Mouse (Mus musculus) cerebellum, postnatal 36 days (tissue): ENCODE data around the gene Metap1d.
A peak's percentile ranks its signal among the peaks of the same experiment; 100 is the strongest.

ENCODE experiments used
- DNase-seq, 2 experiments: peaks; one replicate each; pipeline ENCODE4 v3.0.0; 2021 to 2022; ENCODE audit warnings: mixed read lengths in 2 of 2

Metap1d gene

DNA sequence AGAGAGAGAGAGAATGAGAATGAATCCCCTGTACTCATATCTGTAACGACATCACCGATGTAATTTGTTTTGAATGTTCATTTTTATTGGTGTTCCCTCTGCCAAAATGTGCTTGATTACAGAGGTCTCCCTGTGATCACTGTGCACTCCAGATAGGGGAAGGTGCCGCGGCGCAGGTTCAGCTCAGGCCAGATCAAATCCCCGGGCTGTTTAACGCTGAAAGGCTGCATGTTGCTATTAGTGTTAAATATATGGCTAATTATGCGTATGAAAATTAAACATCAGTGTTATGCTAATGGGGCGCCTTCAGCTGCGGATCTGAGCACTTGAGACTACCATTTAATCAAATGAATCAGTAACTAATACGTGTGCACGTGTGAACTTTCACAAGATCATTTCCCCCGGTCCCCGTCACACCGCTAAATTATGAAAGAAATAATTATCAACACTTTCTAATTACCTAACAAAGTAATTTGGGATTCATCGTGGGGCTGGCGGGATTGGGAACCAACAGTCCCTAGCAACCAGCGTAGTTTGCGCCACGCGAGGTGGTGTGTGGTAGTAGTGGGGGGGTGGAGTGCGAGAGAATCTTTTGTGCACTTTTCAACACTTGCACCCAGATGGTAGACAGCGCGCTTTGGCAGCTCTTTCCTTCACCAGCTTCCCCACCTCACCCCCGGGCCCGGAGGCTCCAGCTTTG lies 75.1 kb downstream of the Metap1d start, which contains the start of gene Dlx1:
Gene Dlx1, plus strand, starts transcription at position 100 of the 700 bp plus-strand sequence.
- no peak for DNase-seq

DNA sequence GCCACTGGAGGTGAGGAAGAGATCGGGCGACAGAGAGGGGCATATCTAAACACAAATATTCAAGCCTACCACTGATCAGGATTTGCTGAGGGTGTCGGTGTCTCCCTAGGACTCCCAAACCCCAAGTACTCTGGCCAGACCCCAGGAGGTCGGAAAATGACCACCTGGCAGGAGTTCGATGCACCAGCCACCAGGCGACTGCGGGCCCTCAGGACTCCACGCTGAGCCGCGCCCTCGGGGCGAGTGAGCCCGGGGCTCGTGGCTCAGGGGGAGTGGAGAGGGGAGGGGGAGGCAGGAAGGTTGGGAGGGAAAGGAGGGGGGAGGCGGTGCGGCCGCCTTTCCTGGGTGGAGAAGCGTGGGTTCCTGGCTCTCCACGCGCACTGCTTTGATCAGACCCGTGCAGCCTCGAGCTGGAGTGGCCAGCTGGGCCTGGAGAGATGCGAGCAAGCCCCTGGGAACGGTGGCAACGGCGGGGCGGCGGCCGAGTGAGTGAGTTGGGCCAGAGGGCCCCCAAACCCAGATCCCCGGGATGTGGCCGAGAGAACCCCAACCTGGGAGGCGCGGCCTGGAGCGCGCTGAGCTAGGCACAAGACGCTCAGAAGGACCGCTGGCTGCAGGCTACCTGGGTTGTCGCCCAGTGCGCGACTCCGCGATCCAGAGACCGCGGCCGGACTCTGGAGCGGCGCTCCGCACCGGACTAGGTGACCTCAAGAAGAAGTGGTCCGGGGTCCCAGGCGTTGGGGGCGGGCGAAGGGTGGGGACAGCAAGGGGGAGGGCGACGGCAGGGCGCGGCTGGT lies 75.8 kb downstream of the Metap1d start:
- no peak for DNase-seq

DNA sequence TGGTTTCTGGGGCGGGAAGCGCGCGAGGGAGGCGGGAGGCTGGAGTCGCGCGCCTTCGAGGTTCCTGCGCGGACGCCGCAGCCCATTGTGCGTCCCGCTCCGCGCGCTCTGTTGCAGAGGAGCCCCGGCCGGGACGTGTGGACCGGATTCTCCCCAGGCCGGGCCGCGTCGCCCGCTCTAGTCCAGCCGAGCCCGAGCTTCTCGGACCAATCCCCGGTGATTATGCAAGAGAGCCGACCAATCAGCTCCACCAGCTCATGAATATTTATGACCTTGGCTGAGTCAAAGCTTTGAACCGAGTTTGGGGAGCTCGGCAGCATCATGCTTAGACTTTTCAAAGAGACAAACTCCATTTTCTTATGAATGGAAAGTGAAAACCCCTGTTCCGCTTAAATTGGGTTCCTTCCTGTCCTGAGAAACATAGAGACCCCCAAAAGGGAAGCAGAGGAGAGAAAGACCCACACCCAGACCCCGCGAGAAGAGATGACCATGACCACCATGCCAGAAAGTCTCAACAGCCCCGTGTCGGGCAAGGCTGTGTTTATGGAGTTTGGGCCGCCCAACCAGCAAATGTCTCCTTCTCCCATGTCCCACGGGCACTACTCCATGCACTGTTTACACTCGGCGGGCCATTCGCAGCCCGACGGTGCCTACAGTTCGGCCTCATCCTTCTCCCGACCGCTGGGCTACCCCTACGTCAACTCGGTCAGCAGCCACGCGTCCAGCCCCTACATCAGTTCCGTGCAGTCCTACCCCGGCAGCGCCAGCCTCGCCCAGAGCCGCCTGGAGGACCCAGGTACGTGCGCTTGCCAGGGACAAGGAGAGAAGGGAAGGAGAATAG lies 76.7 kb downstream of the Metap1d start:
- DNase-seq, result no peak

DNA sequence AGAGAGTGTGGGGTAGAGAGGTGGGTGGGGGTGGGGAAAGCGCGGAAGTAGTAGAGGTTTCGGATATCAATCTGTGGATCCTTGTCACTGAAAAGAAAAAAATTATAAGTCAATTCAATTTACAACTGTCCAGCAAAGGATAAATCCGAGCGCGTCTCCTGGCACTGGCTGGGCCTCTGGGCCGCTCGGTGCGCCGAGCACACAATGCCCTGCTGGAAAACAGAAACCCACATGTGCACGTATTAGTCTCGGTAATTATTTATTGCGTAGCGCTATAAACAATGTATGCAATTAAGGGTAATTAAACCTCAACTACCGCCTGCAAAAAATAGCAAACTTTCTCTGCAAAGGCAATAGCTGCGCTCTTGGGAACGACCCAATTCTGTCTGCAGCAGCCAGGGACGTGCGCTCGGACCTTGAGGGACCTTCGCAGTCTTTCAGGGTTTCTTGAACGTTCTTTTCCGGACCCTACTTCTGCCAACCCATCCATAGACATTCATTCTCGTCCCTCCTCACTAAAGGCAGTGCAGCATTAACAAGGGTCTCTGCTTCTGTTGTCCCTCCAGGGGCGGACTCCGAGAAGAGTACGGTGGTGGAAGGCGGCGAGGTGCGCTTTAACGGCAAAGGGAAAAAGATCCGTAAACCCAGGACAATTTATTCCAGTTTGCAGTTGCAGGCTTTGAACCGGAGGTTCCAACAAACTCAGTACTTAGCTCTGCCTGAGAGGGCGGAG lies 77.5 kb downstream of the Metap1d start:
- no peak for DNase-seq

DNA sequence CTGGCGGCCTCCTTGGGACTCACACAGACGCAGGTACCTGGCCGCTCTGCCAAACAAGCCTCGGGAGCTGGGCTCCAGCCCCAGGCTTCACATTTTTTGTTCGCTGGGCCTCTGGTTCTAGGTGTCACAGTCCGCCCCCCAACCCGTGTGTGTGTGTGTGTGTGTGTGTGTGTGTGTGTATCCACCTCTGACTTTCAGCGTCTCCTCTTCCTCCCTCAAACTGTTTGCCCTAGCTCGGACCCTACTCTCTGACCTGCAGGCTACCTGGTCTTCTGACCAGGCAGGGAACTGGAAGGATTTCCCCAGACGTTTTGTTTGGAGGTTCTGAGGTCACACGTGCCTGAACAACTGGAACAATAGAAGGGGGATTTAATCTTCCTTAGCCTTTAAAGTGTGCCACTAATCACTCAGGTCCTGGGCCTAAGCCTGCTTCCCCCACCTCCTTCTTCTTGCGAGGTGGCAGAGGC lies 78.1 kb downstream of the Metap1d start:
- DNase-seq, result no peak

DNA sequence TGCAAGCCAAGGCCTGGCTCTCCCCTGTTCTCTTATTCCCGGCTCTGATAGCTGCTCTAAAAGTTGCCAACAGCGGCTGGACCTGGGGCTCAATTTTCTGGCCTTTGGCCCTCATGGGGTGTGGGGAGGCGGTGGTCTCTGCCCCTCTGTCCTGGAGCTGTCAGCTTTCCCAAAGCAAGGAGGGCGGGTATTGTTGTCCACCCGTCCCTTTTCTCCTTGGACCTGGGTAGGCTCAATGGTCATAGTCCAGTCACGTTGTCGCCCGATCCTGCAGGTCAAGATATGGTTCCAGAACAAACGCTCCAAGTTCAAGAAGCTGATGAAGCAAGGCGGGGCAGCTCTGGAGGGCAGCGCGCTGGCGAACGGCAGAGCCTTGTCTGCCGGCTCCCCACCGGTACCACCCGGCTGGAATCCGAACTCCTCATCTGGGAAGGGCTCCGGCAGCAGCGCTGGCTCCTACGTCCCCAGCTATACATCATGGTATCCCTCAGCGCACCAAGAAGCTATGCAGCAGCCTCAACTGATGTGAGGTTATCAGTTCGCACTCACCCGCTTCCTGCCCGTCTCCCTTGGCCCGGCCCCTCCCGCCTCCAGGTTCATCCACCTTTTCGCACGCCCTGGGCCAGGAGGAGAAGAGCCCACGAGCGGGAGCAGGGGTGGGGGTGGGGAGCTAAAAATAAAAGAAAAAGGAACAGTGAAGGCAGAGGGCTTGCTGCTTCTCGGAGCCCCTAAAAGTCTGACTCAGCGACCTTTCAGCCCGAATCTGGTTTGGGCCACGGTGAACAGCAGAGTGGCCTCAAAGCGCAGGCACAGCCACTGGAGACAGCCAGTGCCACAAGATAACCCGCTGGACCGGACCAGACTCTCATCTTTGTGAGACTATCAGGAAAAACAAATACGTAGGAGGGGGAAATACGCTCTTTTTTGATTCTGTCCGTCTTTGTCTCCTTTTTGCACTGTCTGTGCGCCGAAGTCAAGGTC lies 79.2 kb downstream of the Metap1d start:
- DNase-seq, result no peak

- no peak for DNase-seq
Measured at GRCm38 (mm10) chr2:71533094-71533493, 80.0 kb downstream of the Metap1d start.

- no peak for DNase-seq
Measured at GRCm38 (mm10) chr2:71534242-71535052, 81.4 kb downstream of the Metap1d start.

GRCm38 (mm10) chr2:71540611-71541417 lies 87.7 kb downstream of the Metap1d start:
- DNase-seq, result no peak

GRCm38 (mm10) chr2:71541418-71542226 lies 88.5 kb downstream of the Metap1d start:
- no peak for DNase-seq

- no peak for DNase-seq
Measured at GRCm38 (mm10) chr2:71542227-71542815, 89.2 kb downstream of the Metap1d start.

DNA sequence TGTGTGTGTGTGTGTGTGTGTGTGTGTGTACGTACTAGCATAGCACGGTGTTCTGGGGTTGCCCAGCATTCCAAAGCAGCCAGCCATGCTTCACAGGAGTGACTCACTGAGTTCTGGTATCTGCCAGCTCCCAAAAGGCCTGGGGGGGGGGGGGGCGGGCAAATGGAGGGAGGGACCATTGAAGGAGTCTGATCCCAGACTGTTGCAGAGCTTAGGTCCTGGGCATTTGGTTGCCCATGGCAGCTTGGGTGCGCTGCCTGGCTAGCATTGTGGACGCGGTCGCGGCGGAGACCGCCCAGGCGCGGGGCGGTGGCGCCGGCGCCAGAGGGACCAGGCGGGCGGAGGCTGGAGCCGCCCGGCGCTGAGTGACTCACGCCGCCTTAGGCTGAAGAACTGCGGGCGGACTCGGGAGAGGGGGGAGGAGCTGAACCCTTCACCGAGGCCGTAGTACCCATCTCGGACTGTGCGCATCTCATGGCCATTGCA lies 89.8 kb downstream of the Metap1d start:
- DNase-seq, result no peak

DNA sequence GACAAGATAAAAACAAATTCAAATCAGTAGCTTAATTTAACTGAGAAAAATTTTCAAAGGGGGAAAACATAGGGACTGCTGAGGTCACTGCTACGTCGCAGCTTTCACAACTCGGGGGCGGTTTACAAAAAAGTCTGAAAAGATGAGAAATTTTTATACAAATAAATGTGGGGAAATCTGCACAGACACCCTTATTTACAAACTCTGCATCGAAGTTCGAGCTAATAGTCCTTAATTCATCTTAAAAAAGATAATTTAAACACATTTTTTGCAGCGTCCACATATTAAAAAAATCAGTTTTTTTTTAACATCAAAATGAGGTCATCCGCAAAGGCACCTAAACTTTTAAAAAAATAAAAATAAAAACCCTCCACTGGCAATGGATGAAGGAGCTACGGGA lies 90.5 kb downstream of the Metap1d start:
- no peak for DNase-seq

DNA sequence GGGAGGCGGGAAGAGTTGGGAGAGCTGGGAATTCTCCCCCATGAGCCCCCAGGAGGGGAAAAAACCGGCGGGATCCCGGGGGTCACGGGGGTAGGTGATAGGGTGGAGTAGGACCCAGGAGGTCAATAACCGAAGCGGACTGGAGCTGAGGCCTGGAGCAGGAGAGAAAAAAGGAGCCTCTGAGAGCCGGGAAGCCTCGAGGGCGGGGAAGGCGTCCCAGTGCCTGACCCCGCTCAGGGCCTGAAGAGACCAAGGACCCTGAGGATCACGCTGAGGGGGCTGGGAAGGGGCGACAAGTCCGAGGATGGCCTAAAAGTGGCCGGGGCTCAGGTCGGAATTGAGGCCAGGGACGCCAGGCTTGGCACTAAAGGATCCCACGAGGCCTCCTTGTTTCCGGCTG lies 90.9 kb downstream of the Metap1d start:
- no peak for DNase-seq

DNA sequence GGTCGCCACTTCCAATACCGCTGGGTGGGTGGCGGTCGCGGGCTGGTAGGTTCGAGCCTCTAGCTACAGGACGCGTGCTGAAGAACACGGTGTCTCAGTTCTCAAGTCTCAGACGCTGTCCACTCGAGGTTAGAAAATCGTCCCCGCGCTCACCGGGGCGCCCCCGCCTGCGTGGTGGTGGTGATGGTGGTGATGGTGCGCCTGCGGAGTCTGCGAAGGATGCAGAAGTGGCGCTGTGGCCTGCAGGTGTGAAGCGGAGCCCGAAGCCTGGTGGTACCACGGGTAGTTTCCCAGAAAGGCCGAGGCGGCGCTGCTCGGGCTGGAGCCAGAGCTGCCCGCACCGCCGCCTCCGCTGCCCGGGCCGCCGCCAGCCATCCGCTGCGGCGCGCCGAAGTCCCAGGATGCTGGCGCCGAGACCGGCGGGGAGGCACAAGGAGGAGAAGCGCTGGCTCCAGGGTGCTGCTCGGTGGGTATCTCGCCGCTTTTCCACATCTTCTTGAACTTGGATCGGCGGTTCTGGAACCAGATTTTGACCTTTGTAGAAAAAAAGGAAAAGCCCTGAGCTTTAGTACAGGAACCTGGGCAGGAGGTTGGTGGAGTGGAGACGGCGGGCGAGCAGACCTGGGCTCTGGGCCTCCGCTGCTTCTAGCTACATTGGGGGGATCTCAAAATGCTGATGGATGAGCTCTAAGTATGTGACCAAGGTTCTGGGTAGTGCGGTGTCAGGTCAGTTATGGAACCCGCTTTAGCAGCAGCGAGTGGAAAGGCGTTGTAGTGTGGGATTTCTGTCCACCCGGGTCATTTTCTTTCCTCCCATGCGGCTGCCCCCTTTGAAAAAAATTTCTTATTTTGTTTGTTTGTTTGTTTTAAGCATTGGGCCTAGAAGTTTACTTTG lies 91.6 kb downstream of the Metap1d start:
- DNase-seq, result peak in 1 of 2 experiments; percentile 27

DNA sequence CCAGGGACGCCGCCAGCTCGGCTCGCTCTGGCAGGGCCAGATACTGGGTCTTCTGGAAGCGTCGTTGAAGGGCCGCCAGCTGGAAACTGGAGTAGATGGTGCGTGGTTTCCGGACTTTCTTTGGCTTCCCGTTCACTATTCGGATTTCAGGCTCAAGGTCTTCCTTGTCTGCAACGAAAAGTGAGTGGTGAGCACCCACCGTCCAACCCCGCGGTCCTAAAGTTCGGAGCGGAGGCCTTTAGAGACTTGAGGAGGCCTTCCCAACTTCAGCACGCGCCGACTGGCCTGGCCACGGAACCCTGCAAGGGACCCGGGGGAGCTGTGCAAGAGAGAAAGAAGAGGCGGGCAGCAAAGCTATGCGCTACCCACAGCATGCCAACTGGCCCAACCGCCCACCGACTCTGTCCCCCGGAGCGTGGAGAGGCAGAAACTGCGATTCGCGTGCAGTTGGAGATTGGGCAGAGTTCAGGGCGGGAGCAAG lies 92.4 kb downstream of the Metap1d start:
- DNase-seq, result no peak
